Mouse (Mus musculus): Measurements from ENCODE around the gene Gm20431. TPM values are rescaled to one million over a fixed set of nuclear protein-coding genes. Genes with fewer than 3 reads are reported as not detected.
A peak's percentile ranks its signal among the peaks of the same experiment; 100 is the strongest.

The Gm20431 gene
- polyA plus RNA-seq, 1 experiment from 2014 or later: 7.3 TPM

DNA sequence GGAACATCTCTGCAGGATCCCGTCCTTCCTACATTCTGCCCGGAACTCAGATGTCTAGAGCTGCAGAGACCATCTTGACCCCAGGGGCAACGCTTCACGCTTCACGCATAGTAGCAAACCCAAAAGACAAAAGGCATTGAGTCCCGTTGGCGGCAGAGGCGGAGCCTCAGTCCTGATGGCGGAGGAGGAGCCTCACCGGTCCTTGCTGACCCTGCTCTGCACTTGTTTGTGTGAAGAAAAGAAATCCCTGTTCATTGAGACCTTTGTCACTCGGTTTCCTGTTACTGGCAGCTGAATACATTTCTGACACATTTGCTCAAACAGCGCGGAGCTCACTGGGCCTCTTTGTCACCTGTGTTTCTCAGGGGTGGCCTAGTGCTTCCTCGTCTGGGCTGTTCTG, 34.2 kb upstream of the Gm20431 start:
- H3K9ac ChIP-seq: no peak overlapping the region
- H3K4me2 ChIP-seq: no peak overlapping the region
- no peak for ATAC-seq (replicated peaks; ENCODE audit: insufficient number of reproducible peaks, insufficient read depth, low FRiP score, low read depth)
- H3K9me3 ChIP-seq (replicated peaks): peaks cover 4% of the 10 kb centered on the region; the same call in 1 of the 2 replicates
- 90% methylated on average over 14 of the region's 14 CpGs for WGBS
- peaks cover 47% of the 10 kb centered on the region for H3K4me1 ChIP-seq (replicated peaks)
- H3K36me3 ChIP-seq: no peaks in the 10 kb centered on the region
- H3K4me3 ChIP-seq: no peak overlapping the region
- H3K27ac ChIP-seq: no peak overlapping the region
- H3K27me3 ChIP-seq: no peaks in the 10 kb centered on the region

- H3K27ac ChIP-seq: no peak overlapping the region
- no peak overlapping the region for H3K9ac ChIP-seq
- no peak for ATAC-seq (replicated peaks; ENCODE audit: insufficient number of reproducible peaks, insufficient read depth, low FRiP score, low read depth)
- WGBS: 91% methylated on average over 7 of the region's 7 CpGs
- H3K4me2 ChIP-seq: no peak overlapping the region
- no peaks in the 10 kb centered on the region for H3K27me3 ChIP-seq
- H3K4me1 ChIP-seq (replicated peaks): peaks cover 48% of the 10 kb centered on the region
- H3K4me3 ChIP-seq: no peak overlapping the region
- no peaks in the 10 kb centered on the region for H3K36me3 ChIP-seq
- peaks cover 4% of the 10 kb centered on the region; the same call in 1 of the 2 replicates for H3K9me3 ChIP-seq (replicated peaks)
Measured at GRCm38 (mm10) chr2:167694963-167695362, 33.7 kb upstream of the Gm20431 start.

- Histone ChIP-seq H3K27me3 (no peaks in the 10 kb centered on the region), H3K27ac (no peak overlapping the region), H3K4me2 (no peak overlapping the region), H3K4me3 (no peak overlapping the region), H3K36me3 (no peaks in the 10 kb centered on the region), H3K9me3 (replicated peaks) (peaks cover 4% of the 10 kb centered on the region; the same call in 1 of the 2 replicates), H3K4me1 (replicated peaks) (peaks cover 51% of the 10 kb centered on the region), H3K9ac (no peak overlapping the region)
- 36% methylated on average over 1 of the region's 1 CpGs for WGBS
- ATAC-seq (replicated peaks; ENCODE audit: insufficient number of reproducible peaks, insufficient read depth, low FRiP score, low read depth): no peak
Measured at GRCm38 (mm10) chr2:167694244-167694643, 32.9 kb upstream of the Gm20431 start.

- Histone ChIP-seq H3K27ac (no peak overlapping the region), H3K4me2 (no peak overlapping the region), H3K9me3 (replicated peaks) (peaks cover 4% of the 10 kb centered on the region; the same call in 1 of the 2 replicates), H3K36me3 (no peaks in the 10 kb centered on the region), H3K9ac (no peak overlapping the region), H3K4me1 (replicated peaks) (peaks cover 48% of the 10 kb centered on the region), H3K4me3 (no peak overlapping the region), H3K27me3 (no peaks in the 10 kb centered on the region)
- ATAC-seq (replicated peaks; ENCODE audit: insufficient number of reproducible peaks, insufficient read depth, low FRiP score, low read depth): no peak
- WGBS: 94% methylated on average over 2 of the region's 2 CpGs
Measured at GRCm38 (mm10) chr2:167693540-167693939, 32.2 kb upstream of the Gm20431 start.

GRCm38 (mm10) chr2:167692831-167693230, 31.5 kb upstream of the Gm20431 start:
- WGBS: 62% methylated on average over 3 of the region's 3 CpGs
- Histone ChIP-seq H3K4me3 (no peak overlapping the region), H3K4me2 (no peak overlapping the region), H3K36me3 (no peaks in the 10 kb centered on the region), H3K27me3 (peaks cover 4% of the 10 kb centered on the region), H3K9ac (no peak overlapping the region), H3K9me3 (replicated peaks) (peaks cover 4% of the 10 kb centered on the region; the same call in 1 of the 2 replicates), H3K27ac (no peak overlapping the region), H3K4me1 (replicated peaks) (peaks cover 45% of the 10 kb centered on the region)
- no peak for ATAC-seq (replicated peaks; ENCODE audit: insufficient number of reproducible peaks, insufficient read depth, low FRiP score, low read depth)

- no peaks in the 10 kb centered on the region for H3K36me3 ChIP-seq
- peak overlapping the region; percentile 75 for H3K4me3 ChIP-seq
- peaks cover 11% of the 10 kb centered on the region for H3K27me3 ChIP-seq
- H3K9ac ChIP-seq: no peak overlapping the region
- H3K27ac ChIP-seq: no peak overlapping the region
- WGBS: 89% methylated on average over 14 of the region's 14 CpGs
- H3K4me1 ChIP-seq (replicated peaks): peaks cover 39% of the 10 kb centered on the region
- peak overlapping the region; percentile 98 for H3K4me2 ChIP-seq
- H3K9me3 ChIP-seq (replicated peaks): peaks cover 4% of the 10 kb centered on the region; the same call in 1 of the 2 replicates
- ATAC-seq (replicated peaks; ENCODE audit: insufficient number of reproducible peaks, insufficient read depth, low FRiP score, low read depth): no peak
Measured at GRCm38 (mm10) chr2:167691871-167692661, 30.8 kb upstream of the Gm20431 start.

- Histone ChIP-seq H3K9me3 (replicated peaks) (peaks cover 4% of the 10 kb centered on the region; the same call in 1 of the 2 replicates), H3K9ac (peak overlapping the region; percentile 48; the same call in 1 of the 2 replicates), H3K27ac (no peak overlapping the region), H3K4me2 (peak overlapping the region; percentile 98), H3K36me3 (no peaks in the 10 kb centered on the region), H3K4me1 (replicated peaks) (peaks cover 37% of the 10 kb centered on the region), H3K4me3 (peak overlapping the region; percentile 75), H3K27me3 (peaks cover 11% of the 10 kb centered on the region)
- WGBS: 84% methylated on average over 6 of the region's 6 CpGs
- no peak for ATAC-seq (replicated peaks; ENCODE audit: insufficient number of reproducible peaks, insufficient read depth, low FRiP score, low read depth)
Measured at GRCm38 (mm10) chr2:167691410-167691809, 30.1 kb upstream of the Gm20431 start.

- H3K4me2 ChIP-seq: peak overlapping the region; percentile 98
- peaks cover 11% of the 10 kb centered on the region for H3K27me3 ChIP-seq
- peaks cover 32% of the 10 kb centered on the region for H3K4me1 ChIP-seq (replicated peaks)
- no peaks in the 10 kb centered on the region for H3K36me3 ChIP-seq
- H3K4me3 ChIP-seq: peak overlapping the region; percentile 75
- peak overlapping the region; percentile 48 for H3K9ac ChIP-seq
- no peak for ATAC-seq (replicated peaks; ENCODE audit: insufficient number of reproducible peaks, insufficient read depth, low FRiP score, low read depth)
- no peak overlapping the region for H3K27ac ChIP-seq
- peaks cover 4% of the 10 kb centered on the region; the same call in 1 of the 2 replicates for H3K9me3 ChIP-seq (replicated peaks)
- whole genome bisulfite sequencing: 77% methylated on average over 12 of the region's 12 CpGs
Measured at GRCm38 (mm10) chr2:167690962-167691311, 29.6 kb upstream of the Gm20431 start.

DNA sequence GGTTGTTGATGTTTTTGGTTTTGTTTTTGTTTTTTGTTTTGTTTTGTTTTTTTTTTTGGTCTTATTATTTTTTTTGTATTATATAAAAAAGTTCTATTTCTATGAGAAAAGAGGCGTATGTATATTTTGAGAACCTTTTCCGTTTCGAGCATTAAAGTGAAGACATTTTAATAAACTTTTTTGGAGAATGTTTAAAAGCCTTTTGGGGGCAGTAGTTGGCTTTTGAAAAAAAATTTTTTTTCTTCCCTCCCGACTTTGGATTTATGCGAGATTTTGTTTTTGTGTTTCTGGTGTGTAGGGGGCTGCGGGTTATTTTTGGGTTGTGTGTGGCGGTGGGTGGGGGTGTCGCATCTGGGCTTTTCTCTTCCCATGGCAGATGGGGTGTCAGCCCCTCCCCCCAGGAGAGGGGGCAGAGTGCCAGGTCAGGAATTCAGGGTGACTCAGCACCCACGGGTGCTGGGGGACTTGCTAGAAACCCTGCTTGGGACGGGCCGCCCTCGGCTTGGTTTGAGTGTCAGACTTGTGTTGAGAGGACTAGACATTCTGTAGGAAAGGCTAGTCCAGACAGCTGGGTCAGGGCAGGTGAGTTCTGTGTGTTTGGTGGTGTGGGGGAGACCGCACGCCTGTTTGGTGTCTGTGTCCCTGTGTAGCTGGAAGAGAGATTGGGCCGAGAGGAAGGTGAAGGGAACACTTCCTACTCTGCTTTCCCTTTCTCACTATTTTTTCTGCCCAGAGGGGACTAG, 29.1 kb upstream of the Gm20431 start:
- ATAC-seq (replicated peaks; ENCODE audit: insufficient number of reproducible peaks, insufficient read depth, low FRiP score, low read depth): no peak
- no peak overlapping the region for H3K27ac ChIP-seq
- 39% methylated on average over 15 of the region's 15 CpGs for WGBS

GRCm38 (mm10) chr2:167689501-167690218, 28.4 kb upstream of the Gm20431 start, which contains the start of gene Tmem189:
Gene Tmem189, minus strand, starts transcription at chr2:167689822.
- H3K9ac ChIP-seq: peak within 1 kb of the TSS; percentile 84
- peak within 1 kb of the TSS; percentile 98 for H3K4me2 ChIP-seq
- peaks cover 14% of the 10 kb centered on the region for H3K27me3 ChIP-seq
- ATAC-seq (replicated peaks; ENCODE audit: insufficient number of reproducible peaks, insufficient read depth, low FRiP score, low read depth): no peak
- no peaks in the 10 kb centered on the region for H3K36me3 ChIP-seq
- no peaks in the 10 kb centered on the region for H3K9me3 ChIP-seq (replicated peaks)
- H3K27ac ChIP-seq: peak within 1 kb of the TSS; percentile 80
- under 1% methylated on average over 99 of the region's 99 CpGs for WGBS
- H3K4me3 ChIP-seq: peak within 1 kb of the TSS; percentile 75
- peaks cover 35% of the 10 kb centered on the region for H3K4me1 ChIP-seq (replicated peaks)

More for the DNA sequence above, 29.1 kb upstream of the Gm20431 start:
- H3K9me3 ChIP-seq (replicated peaks): peaks cover 4% of the 10 kb centered on the region; the same call in 1 of the 2 replicates
- peaks cover 11% of the 10 kb centered on the region for H3K27me3 ChIP-seq
- H3K4me3 ChIP-seq: peak overlapping the region; percentile 75
- H3K36me3 ChIP-seq: no peaks in the 10 kb centered on the region
- peak overlapping the region; percentile 98 for H3K4me2 ChIP-seq
- H3K9ac ChIP-seq: peak overlapping the region; percentile 84
- H3K4me1 ChIP-seq (replicated peaks): peaks cover 33% of the 10 kb centered on the region
